Mouse (Mus musculus): ENCODE data around the gene Ankrd7.

DNA sequence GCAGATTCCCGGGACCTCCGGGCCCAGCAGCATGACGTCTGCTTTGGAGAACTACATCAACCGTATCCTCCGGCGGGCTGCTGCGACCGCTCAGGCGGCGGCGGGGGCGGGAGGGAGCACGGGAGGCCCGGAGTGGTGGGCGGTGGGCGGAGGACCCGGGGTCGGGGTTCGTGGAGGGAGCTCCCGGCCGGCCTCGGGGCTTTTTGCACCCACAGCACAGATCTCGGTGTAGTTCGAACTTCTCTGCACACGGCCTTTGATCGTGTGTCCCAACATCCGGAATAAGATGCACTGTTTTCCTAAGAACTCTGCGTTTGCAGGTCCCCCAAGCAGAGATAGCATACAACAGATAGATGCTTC lies 17.4 kb upstream of the Ankrd7 start:
- TF ChIP-seq CTCF (IDR thresholded peaks at IDR 0.05; ENCODE audit: control insufficient read depth, insufficient read depth, insufficient read length) (no peak), USF1 (IDR thresholded peaks at IDR 0.05; ENCODE audit: low read depth) (no peak)
